Mouse (Mus musculus) cerebellum, postnatal 4 days (tissue): ENCODE data around the gene Kcnc1.

Experiments
- DNase-seq, 2 experiments: peaks; one replicate each; pipeline ENCODE4 v3.0.0; 2022; ENCODE audit warnings: low spot score in 2 of 2, mixed read lengths in 1 of 2

Gene Kcnc1

GRCm38 (mm10) chr7:46396231-46396927 lies at the start of gene Kcnc1:
Gene Kcnc1 (plus strand): TSS chr7:46396497.
- DNase-seq, result peak in 1 of 2 experiments; percentile 80

GRCm38 (mm10) chr7:46347692-46348091 lies 48.6 kb upstream of the Kcnc1 start:
- DNase-seq, result no peak

- no peak for DNase-seq
These were observed 47.5 kb upstream of the Kcnc1 start for GRCm38 (mm10) chr7:46348813-46349212.

- no peak for DNase-seq
These were observed 46.1 kb upstream of the Kcnc1 start for GRCm38 (mm10) chr7:46350119-46350702.

- no peak for DNase-seq
These were observed 43.5 kb upstream of the Kcnc1 start for GRCm38 (mm10) chr7:46352748-46353147.

- DNase-seq, result no peak
These were observed 43.1 kb upstream of the Kcnc1 start for GRCm38 (mm10) chr7:46353216-46353615.

GRCm38 (mm10) chr7:46353875-46354274 lies 42.4 kb upstream of the Kcnc1 start:
- DNase-seq, result no peak

GRCm38 (mm10) chr7:46361776-46362175 lies 34.5 kb upstream of the Kcnc1 start:
- DNase-seq, result no peak

GRCm38 (mm10) chr7:46364154-46364553 lies 32.1 kb upstream of the Kcnc1 start:
- DNase-seq, result no peak

GRCm38 (mm10) chr7:46365810-46366209 lies 30.5 kb upstream of the Kcnc1 start:
- no peak for DNase-seq

- DNase-seq, result no peak
These were observed 25.2 kb upstream of the Kcnc1 start for GRCm38 (mm10) chr7:46371104-46371503.

- DNase-seq, result no peak
These were observed 19.9 kb upstream of the Kcnc1 start, which contains the start of gene Myod1 for GRCm38 (mm10) chr7:46376172-46377007. Gene Myod1 (plus strand): TSS chr7:46376474.

- peak in 1 of 2 experiments; percentile 53 for DNase-seq
These were observed 19.3 kb upstream of the Kcnc1 start for GRCm38 (mm10) chr7:46377008-46377346.

- no peak for DNase-seq
These were observed 18.2 kb upstream of the Kcnc1 start for GRCm38 (mm10) chr7:46378123-46378522.

- DNase-seq, result peak; percentile 58 to 82
These were observed 17.3 kb upstream of the Kcnc1 start for GRCm38 (mm10) chr7:46378983-46379382.

- DNase-seq, result no peak
These were observed 15.7 kb upstream of the Kcnc1 start for GRCm38 (mm10) chr7:46380625-46381024.

GRCm38 (mm10) chr7:46387430-46387829 lies 8.9 kb upstream of the Kcnc1 start:
- DNase-seq, result no peak

- no peak for DNase-seq
These were observed 6.7 kb upstream of the Kcnc1 start for GRCm38 (mm10) chr7:46389456-46390085.

GRCm38 (mm10) chr7:46390226-46390625 lies 6.1 kb upstream of the Kcnc1 start:
- DNase-seq, result no peak

- DNase-seq, result no peak
These were observed 4.6 kb upstream of the Kcnc1 start for GRCm38 (mm10) chr7:46391701-46392100.

GRCm38 (mm10) chr7:46393116-46393515 lies 3.2 kb upstream of the Kcnc1 start:
- peak; percentile 80 to 96 for DNase-seq
